Mouse (Mus musculus) heart, embryonic 11.5 days (tissue): ENCODE measurements around the gene AI837181. TPM values are rescaled to one million over a fixed set of nuclear protein-coding genes. Genes with fewer than 3 reads are reported as not detected.

Source experiments
- ATAC-seq: fragments of 200-750 bp; cut with Nextera tagmentation; replicated peaks from 2 replicates; pipeline ENCODE4 v1.8.0; 2017; ENCODE audit warnings: moderate library complexity; ENCODE audit not compliant: insufficient number of reproducible peaks, low FRiP score, low TSS enrichment
- H3K27ac ChIP-seq: fragments of 300-500 bp; sonication (generic); 2 replicates; pipeline ENCODE4 v1.5.1; 2014; ENCODE audit warnings: mild to moderate bottlenecking, low read depth, low read length
- H3K27me3 ChIP-seq: fragments of 300-500 bp; sonication (generic); 2 replicates; pipeline ENCODE4 v1.6.1; 2014; ENCODE audit warnings: mild to moderate bottlenecking, low read length, mixed read lengths; ENCODE audit not compliant: control insufficient read depth, insufficient read depth
- H3K36me3 ChIP-seq: fragments of 300-500 bp; sonication (generic); 2 replicates; pipeline ENCODE4 v1.6.1; 2014; ENCODE audit warnings: mild to moderate bottlenecking, low read length, moderate library complexity, mixed read lengths; ENCODE audit not compliant: control insufficient read depth, insufficient read depth
- H3K4me1 ChIP-seq: fragments of 300-500 bp; sonication (generic); 2 replicates; pipeline ENCODE4 v1.6.1; 2014; ENCODE audit warnings: low read length; ENCODE audit not compliant: control insufficient read depth, insufficient read depth
- H3K4me2 ChIP-seq: fragments of 300-500 bp; sonication (generic); 2 replicates; pipeline ENCODE4 v1.6.1; 2014; ENCODE audit warnings: mild to moderate bottlenecking, moderate library complexity
- H3K4me3 ChIP-seq: fragments of 300-500 bp; sonication (generic); 2 replicates; pipeline ENCODE4 v1.5.1; 2014; ENCODE audit warnings: low read depth, low read length
- H3K9ac ChIP-seq: fragments of 300-500 bp; sonication (generic); 2 replicates; pipeline ENCODE4 v1.6.1; 2014; ENCODE audit warnings: mild to moderate bottlenecking, low read depth, low read length, moderate library complexity
- H3K9me3 ChIP-seq: fragments of 300-500 bp; sonication (generic); replicated peaks from 2 replicates; pipeline ENCODE4 v1.6.1; 2016; ENCODE audit warnings: low read length; ENCODE audit not compliant: control insufficient read depth
- WGBS: fragments of 180-500 bp; shearing (Covaris S2); extraction: QIAGEN DNeasy Blood & Tissue Kit; methylation state at CpG from one replicate; pipeline ENCODE4 v1.1.7; 2014; ENCODE audit not compliant: insufficient replicate concordance; 5-methylcytosine and 5-hydroxymethylcytosine counted together
- polyA plus RNA-seq: library from polyadenylated mRNA; unstranded; fragments of >200 nt; fragmentation: Nextera tagmentation; extraction: Ambion mirVana; gene quantifications from 2 replicates; pipeline ENCODE4 v1.2.1, GENCODE M21; 2014

The AI837181 gene
- polyA plus RNA-seq, 1 experiment from 2014 or later: 27.4 TPM

- peaks cover 19% of the 10 kb centered on the region for H3K4me1 ChIP-seq
- H3K9ac ChIP-seq: no peak overlapping the region
- H3K4me2 ChIP-seq: no peak overlapping the region
- peaks cover 8% of the 10 kb centered on the region; the same call in 1 of the 2 replicates for H3K36me3 ChIP-seq
- 85% methylated on average over 2 of the region's 2 CpGs for WGBS
- H3K4me3 ChIP-seq: no peak overlapping the region
- H3K27ac ChIP-seq: no peak overlapping the region
- no peak for ATAC-seq
- no peaks in the 10 kb centered on the region for H3K9me3 ChIP-seq
- H3K27me3 ChIP-seq: no peaks in the 10 kb centered on the region
Observed at GRCm38 (mm10) chr19:5428083-5428482, 3.1 kb downstream of the AI837181 start.

GRCm38 (mm10) chr19:5429219-5429618, 4.3 kb downstream of the AI837181 start:
- H3K9ac ChIP-seq: no peak overlapping the region
- WGBS: 74% methylated on average over 4 of the region's 4 CpGs
- peaks cover 8% of the 10 kb centered on the region; the same call in 1 of the 2 replicates for H3K36me3 ChIP-seq
- no peak overlapping the region for H3K27ac ChIP-seq
- no peak overlapping the region for H3K4me3 ChIP-seq
- ATAC-seq: no peak
- H3K4me1 ChIP-seq: peaks cover 18% of the 10 kb centered on the region
- H3K4me2 ChIP-seq: no peak overlapping the region
- no peaks in the 10 kb centered on the region for H3K9me3 ChIP-seq
- no peaks in the 10 kb centered on the region for H3K27me3 ChIP-seq

GRCm38 (mm10) chr19:5429806-5430205, 4.9 kb downstream of the AI837181 start:
- H3K9ac ChIP-seq: 0 out of 2 replicates have a peak overlapping the region, but pooled peaks have one; percentile 10
- WGBS: 66% methylated on average over 8 of the region's 8 CpGs
- H3K27me3 ChIP-seq: no peaks in the 10 kb centered on the region
- no peaks in the 10 kb centered on the region for H3K9me3 ChIP-seq
- no peak for ATAC-seq
- peaks cover 8% of the 10 kb centered on the region; the same call in 1 of the 2 replicates for H3K36me3 ChIP-seq
- no peak overlapping the region for H3K4me2 ChIP-seq
- peaks cover 18% of the 10 kb centered on the region for H3K4me1 ChIP-seq
- no peak overlapping the region for H3K27ac ChIP-seq
- no peak overlapping the region for H3K4me3 ChIP-seq

GRCm38 (mm10) chr19:5430408-5430807, 5.5 kb downstream of the AI837181 start:
- Histone ChIP-seq H3K4me3 (no peak overlapping the region), H3K36me3 (peaks cover 8% of the 10 kb centered on the region; the same call in 1 of the 2 replicates), H3K9ac (no peak overlapping the region), H3K27ac (no peak overlapping the region), H3K9me3 (no peaks in the 10 kb centered on the region), H3K4me2 (no peak overlapping the region), H3K27me3 (no peaks in the 10 kb centered on the region), H3K4me1 (peaks cover 18% of the 10 kb centered on the region)
- ATAC-seq: no peak
- 83% methylated on average over 1 of the region's 1 CpGs for WGBS

GRCm38 (mm10) chr19:5431911-5432464, 7.0 kb downstream of the AI837181 start:
- H3K4me1 ChIP-seq: peaks cover 9% of the 10 kb centered on the region
- H3K4me3 ChIP-seq: no peak overlapping the region
- H3K36me3 ChIP-seq: 0 out of 2 replicates have a peak, but pooled peaks cover under 1% of the 10 kb centered on the region
- no peak for ATAC-seq
- H3K9me3 ChIP-seq: no peaks in the 10 kb centered on the region
- 73% methylated on average over 4 of the region's 4 CpGs for WGBS
- no peaks in the 10 kb centered on the region for H3K27me3 ChIP-seq
- H3K27ac ChIP-seq: no peak overlapping the region
- H3K4me2 ChIP-seq: no peak overlapping the region
- H3K9ac ChIP-seq: 0 out of 2 replicates have a peak overlapping the region, but pooled peaks have one; percentile 10

GRCm38 (mm10) chr19:5432992-5433852, 8.3 kb downstream of the AI837181 start:
- Histone ChIP-seq H3K4me1 (peaks cover 9% of the 10 kb centered on the region), H3K4me3 (peak overlapping the region; percentile 40), H3K27ac (peak overlapping the region; percentile 57), H3K27me3 (no peaks in the 10 kb centered on the region), H3K9me3 (no peaks in the 10 kb centered on the region), H3K4me2 (peak overlapping the region; percentile 79), H3K9ac (peak overlapping the region; percentile 67), H3K36me3 (no peaks in the 10 kb centered on the region)
- ATAC-seq: peak; percentile 32; the same call in 1 of the 2 replicates
- 7% methylated on average over 16 of the region's 16 CpGs for WGBS

- no peaks in the 10 kb centered on the region for H3K9me3 ChIP-seq
- peaks cover 9% of the 10 kb centered on the region for H3K4me1 ChIP-seq
- ATAC-seq: no peak
- H3K4me2 ChIP-seq: peak overlapping the region; percentile 79
- H3K27me3 ChIP-seq: no peaks in the 10 kb centered on the region
- peak overlapping the region; percentile 67 for H3K9ac ChIP-seq
- peak overlapping the region; percentile 57; the same call in 1 of the 2 replicates for H3K27ac ChIP-seq
- no peaks in the 10 kb centered on the region for H3K36me3 ChIP-seq
- WGBS: 46% methylated on average over 7 of the region's 7 CpGs
- H3K4me3 ChIP-seq: no peak overlapping the region
Observed at GRCm38 (mm10) chr19:5433951-5434350, 9.0 kb downstream of the AI837181 start.

GRCm38 (mm10) chr19:5444371-5444908, 19.5 kb downstream of the AI837181 start:
- Histone ChIP-seq H3K4me3 (no peak overlapping the region), H3K27ac (no peak overlapping the region), H3K4me1 (peaks cover 19% of the 10 kb centered on the region), H3K9ac (no peak overlapping the region), H3K27me3 (peaks cover 45% of the 10 kb centered on the region), H3K9me3 (peaks cover 4% of the 10 kb centered on the region), H3K36me3 (no peaks in the 10 kb centered on the region), H3K4me2 (no peak overlapping the region)
- no peak for ATAC-seq
- WGBS: 63% methylated on average over 9 of the region's 9 CpGs
